Mouse (Mus musculus) forebrain, embryonic 11.5 days (tissue): ENCODE measurements around the gene Tmem119. TPM values are rescaled to one million over a fixed set of nuclear protein-coding genes. Genes with fewer than 3 reads are reported as not detected.
A peak's percentile ranks its signal among the peaks of the same experiment; 100 is the strongest.

Source experiments
- ATAC-seq: fragments of 200-750 bp; cut with Nextera tagmentation; replicated peaks from 2 replicates; pipeline ENCODE4 v1.8.0; 2017; ENCODE audit warnings: moderate TSS enrichment; ENCODE audit not compliant: low FRiP score
- DNase-seq: peaks from one replicate; pipeline ENCODE4 v3.0.0-alpha.2; 2017; ENCODE audit warnings: low spot score
- H3K27ac ChIP-seq: fragments of 300-500 bp; sonication (generic); 2 replicates; pipeline ENCODE4 v1.5.1; 2014; ENCODE audit warnings: low read depth, low read length
- H3K27me3 ChIP-seq: fragments of 300-500 bp; sonication (generic); 2 replicates; pipeline ENCODE4 v1.6.1; 2014; ENCODE audit warnings: mild to moderate bottlenecking, low read length, mixed read lengths; ENCODE audit not compliant: control insufficient read depth, insufficient read depth
- H3K36me3 ChIP-seq: fragments of 300-500 bp; sonication (generic); 2 replicates; pipeline ENCODE4 v1.6.1; 2014; ENCODE audit warnings: mild to moderate bottlenecking, low read length, moderate library complexity, mixed read lengths; ENCODE audit not compliant: control insufficient read depth, insufficient read depth
- H3K4me1 ChIP-seq: fragments of 300-500 bp; sonication (generic); replicated peaks from 2 replicates; pipeline ENCODE4 v1.6.1; 2014; ENCODE audit warnings: low read length, mixed read lengths; ENCODE audit not compliant: control insufficient read depth, insufficient read depth
- H3K4me2 ChIP-seq: fragments of 300-500 bp; sonication (generic); 2 replicates; pipeline ENCODE4 v1.6.1; 2014; ENCODE audit warnings: low read depth, mild to moderate bottlenecking, low read length, moderate library complexity, mixed read lengths; ENCODE audit not compliant: severe bottlenecking
- H3K4me3 ChIP-seq: fragments of 300-500 bp; sonication (generic); 2 replicates; pipeline ENCODE4 v1.5.1; 2014; ENCODE audit warnings: low read depth, low read length
- H3K9ac ChIP-seq: fragments of 300-500 bp; sonication (generic); 2 replicates; pipeline ENCODE4 v1.6.1; 2014; ENCODE audit warnings: low read length
- H3K9me3 ChIP-seq: fragments of 300-500 bp; sonication (generic); 2 replicates; pipeline ENCODE4 v1.6.1; 2016; ENCODE audit warnings: low read length, mixed read lengths; ENCODE audit not compliant: control insufficient read depth
- WGBS: fragments of 180-500 bp; shearing (Covaris S2); extraction: QIAGEN DNeasy Blood & Tissue Kit; methylation state at CpG from one replicate; pipeline ENCODE4 v1.1.7; 2014; 5-methylcytosine and 5-hydroxymethylcytosine counted together
- polyA plus RNA-seq: library from polyadenylated mRNA; unstranded; fragments of >200 nt; fragmentation: Nextera tagmentation; extraction: Ambion mirVana; gene quantifications from 2 replicates; pipeline ENCODE4 v1.2.1, GENCODE M21; 2014

Tmem119 gene
- polyA plus RNA-seq, 1 experiment from 2014 or later: 11.6 TPM

DNA sequence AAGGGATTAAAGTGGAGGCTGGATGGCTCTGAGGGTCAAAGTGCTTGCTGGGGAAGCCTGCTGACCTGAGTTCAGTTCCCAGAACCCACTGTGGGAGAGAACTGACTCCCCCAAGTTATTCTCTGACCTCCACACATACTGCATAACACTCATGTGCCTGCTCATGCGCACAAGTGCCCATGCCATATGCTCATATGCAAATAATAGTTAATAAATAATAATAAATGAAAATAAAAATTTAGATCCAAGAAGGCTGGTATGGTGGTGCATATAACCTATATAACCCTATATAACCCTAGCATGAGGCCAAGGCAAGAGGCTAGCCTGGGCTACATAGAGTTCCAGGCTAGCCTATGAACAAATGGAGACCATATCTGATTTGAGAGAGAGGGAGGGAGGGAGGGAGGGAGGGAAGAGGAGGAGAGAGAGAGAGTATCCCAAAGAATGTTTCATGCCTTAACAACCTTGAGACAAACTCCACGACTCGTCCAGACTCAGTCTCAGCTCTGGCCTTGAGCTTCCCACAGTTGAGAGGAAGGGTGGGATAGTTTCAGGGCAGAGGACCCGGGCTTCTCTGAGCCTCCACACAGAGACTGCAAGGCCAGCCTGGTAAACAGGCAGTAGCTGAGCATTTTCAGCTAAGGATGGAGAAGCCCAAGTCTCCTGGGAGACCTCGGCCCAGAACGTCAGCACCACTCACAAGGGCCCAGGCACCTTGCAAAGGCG, 29.4 kb upstream of the Tmem119 start:
- ATAC-seq (no peak), DNase-seq (no peak)
- Histone ChIP-seq H3K9me3 (no peaks in the 10 kb centered on the region), H3K9ac (no peak overlapping the region), H3K27me3 (no peaks in the 10 kb centered on the region), H3K4me2 (no peak overlapping the region), H3K27ac (no peak overlapping the region), H3K36me3 (no peaks in the 10 kb centered on the region), H3K4me1 (no peaks in the 10 kb centered on the region), H3K4me3 (no peak overlapping the region)
- WGBS: 83% methylated on average over 7 of the region's 7 CpGs

DNA sequence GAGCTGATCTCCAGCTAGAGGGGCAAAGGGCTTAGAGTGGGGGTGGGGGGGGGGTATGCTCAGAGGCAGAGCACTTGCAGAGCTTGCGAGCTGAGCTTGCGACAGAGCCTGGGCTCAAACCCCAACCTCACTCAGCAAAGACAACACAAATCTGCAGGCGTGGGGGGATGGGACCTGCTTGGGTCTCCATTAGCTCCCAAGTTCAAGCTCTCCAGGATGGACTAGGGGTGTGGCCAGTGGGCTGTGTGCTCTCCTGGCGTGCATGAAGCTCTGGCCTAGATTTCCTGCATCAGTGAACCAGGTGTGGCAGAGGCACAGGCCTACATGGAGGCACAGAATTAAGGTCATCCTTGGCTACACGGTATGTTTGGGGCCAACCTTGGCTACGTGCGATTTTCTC, 28.2 kb upstream of the Tmem119 start:
- ATAC-seq: no peak
- H3K36me3 ChIP-seq: no peaks in the 10 kb centered on the region
- H3K27ac ChIP-seq: no peak overlapping the region
- DNase-seq: no peak
- 60% methylated on average over 7 of the region's 7 CpGs for WGBS
- H3K9ac ChIP-seq: no peak overlapping the region
- no peak overlapping the region for H3K4me2 ChIP-seq
- H3K4me1 ChIP-seq: no peaks in the 10 kb centered on the region
- no peak overlapping the region for H3K4me3 ChIP-seq
- no peaks in the 10 kb centered on the region for H3K27me3 ChIP-seq
- no peaks in the 10 kb centered on the region for H3K9me3 ChIP-seq

DNA sequence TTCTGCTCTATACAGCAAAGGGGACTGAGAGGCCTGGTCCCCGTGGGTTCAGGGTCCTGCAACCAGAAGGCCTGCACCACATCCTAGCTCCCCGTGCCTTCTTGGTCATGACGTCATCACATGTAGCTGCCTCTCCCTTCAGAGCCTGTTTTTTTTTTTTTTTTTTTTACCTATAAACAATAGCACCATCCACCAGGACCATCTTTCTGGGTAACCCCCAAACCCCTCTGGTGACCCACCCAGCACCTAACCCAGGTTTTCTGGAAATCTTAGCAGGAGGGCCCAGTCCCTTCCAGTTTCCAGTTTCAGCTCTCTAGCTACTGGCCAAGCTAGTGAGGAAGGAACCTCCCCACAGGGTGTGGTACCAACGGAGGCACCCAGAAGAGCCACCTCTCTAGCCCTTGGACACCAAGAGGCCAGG, 27.7 kb upstream of the Tmem119 start:
- DNase-seq (no peak), ATAC-seq (no peak)
- WGBS: 66% methylated on average over 4 of the region's 4 CpGs
- H3K9ac ChIP-seq: no peak overlapping the region
- no peak overlapping the region for H3K4me3 ChIP-seq
- no peak overlapping the region for H3K4me2 ChIP-seq
- H3K27me3 ChIP-seq: no peaks in the 10 kb centered on the region
- no peaks in the 10 kb centered on the region for H3K4me1 ChIP-seq
- no peaks in the 10 kb centered on the region for H3K9me3 ChIP-seq
- H3K27ac ChIP-seq: no peak overlapping the region
- H3K36me3 ChIP-seq: no peaks in the 10 kb centered on the region

DNA sequence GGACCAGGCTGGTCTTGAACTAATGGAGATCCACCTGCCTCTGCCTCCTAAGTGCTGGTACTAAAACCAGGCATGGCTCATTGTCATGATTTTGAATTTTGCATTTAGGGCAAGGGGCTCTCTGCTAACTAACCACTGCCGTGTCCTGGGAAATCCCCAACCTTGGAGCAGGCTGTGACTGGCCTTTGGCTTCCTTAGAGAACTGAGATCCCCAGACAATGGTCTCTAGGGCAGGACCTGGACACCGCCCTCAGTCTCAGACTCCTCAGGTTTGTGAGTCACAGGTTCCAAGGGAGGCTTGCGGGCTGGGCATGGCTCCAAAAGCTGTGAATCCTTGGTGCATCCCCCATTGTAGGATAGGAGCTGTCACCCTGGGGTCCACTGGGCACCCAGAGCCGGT, 26.3 kb upstream of the Tmem119 start:
- Histone ChIP-seq H3K4me2 (no peak overlapping the region), H3K27ac (no peak overlapping the region), H3K27me3 (no peaks in the 10 kb centered on the region), H3K36me3 (no peaks in the 10 kb centered on the region), H3K9ac (no peak overlapping the region), H3K4me1 (no peaks in the 10 kb centered on the region), H3K4me3 (no peak overlapping the region), H3K9me3 (no peaks in the 10 kb centered on the region)
- ATAC-seq (no peak), DNase-seq (no peak)
- 86% methylated on average over 4 of the region's 4 CpGs for WGBS

DNA sequence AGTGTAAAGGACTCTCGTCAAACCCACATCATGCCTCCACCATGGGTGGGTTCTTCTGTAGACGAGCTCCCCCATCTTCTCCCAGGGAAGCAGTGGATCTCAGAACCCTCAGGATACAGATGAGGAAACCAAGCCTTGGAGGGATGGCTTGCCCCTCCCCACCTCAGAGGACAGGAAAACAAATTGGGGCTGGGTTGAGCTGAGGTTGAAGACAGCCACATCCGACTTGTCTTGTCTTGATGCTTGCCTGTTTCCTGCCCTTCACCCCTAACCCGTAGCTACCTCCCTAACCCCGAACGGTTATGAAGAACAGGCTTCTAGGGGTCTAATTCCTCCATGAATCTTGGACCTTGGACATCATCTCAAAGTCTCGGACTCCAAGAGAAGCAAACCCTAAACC, 25.2 kb upstream of the Tmem119 start:
- H3K4me1 ChIP-seq: no peaks in the 10 kb centered on the region
- no peaks in the 10 kb centered on the region for H3K9me3 ChIP-seq
- no peak for ATAC-seq
- 85% methylated on average over 7 of the region's 7 CpGs for WGBS
- no peak for DNase-seq
- no peaks in the 10 kb centered on the region for H3K27me3 ChIP-seq
- no peaks in the 10 kb centered on the region for H3K36me3 ChIP-seq
- H3K4me3 ChIP-seq: no peak overlapping the region
- no peak overlapping the region for H3K27ac ChIP-seq
- H3K4me2 ChIP-seq: no peak overlapping the region
- H3K9ac ChIP-seq: no peak overlapping the region

DNA sequence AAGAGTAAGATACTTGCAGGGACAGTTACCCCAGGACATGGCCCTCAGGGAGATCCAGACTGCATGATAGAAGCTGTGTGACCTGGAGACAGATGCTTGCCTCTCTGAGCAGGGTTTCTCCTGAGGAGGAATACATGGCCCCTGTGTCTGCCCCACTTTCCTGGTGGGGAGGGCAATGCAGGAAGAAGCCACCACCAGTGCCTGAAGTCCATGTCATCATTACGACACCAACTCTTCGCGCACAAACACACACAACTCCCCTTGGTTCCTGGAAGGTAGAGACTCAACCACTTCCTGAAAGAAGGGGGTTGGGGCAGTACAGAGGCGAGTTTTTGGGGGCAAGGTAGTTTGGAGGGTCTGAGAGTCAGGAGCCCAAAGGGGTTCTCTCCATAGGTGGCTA, 23.9 kb upstream of the Tmem119 start:
- no peaks in the 10 kb centered on the region for H3K9me3 ChIP-seq

DNA sequence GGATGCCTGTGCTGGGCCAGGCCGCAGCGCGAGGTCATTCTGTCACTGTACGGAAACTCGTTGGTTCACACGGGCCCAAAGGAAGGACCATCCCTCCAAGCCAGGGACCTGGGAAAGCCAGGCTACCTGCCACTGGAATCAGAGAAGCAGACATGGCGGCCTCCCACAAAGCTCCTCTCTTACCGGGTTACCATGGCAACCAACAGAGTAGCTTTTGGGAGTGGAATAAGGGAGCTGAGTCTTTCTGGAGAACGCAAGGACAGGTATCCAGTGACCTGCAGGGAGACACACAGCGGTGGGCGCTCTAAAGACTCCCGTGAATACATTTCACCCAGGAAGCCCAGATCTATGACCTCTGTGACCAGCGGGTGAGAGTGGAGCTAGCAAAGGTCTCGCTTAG, 18.3 kb upstream of the Tmem119 start:
- no peak overlapping the region for H3K27ac ChIP-seq
- WGBS: 67% methylated on average over 14 of the region's 14 CpGs
- no peak overlapping the region for H3K9ac ChIP-seq
- H3K4me3 ChIP-seq: no peak overlapping the region
- no peaks in the 10 kb centered on the region for H3K36me3 ChIP-seq
- H3K9me3 ChIP-seq: no peaks in the 10 kb centered on the region
- peaks cover 3% of the 10 kb centered on the region; the same call in 1 of the 2 replicates for H3K4me1 ChIP-seq
- no peak for ATAC-seq
- H3K27me3 ChIP-seq: no peaks in the 10 kb centered on the region
- H3K4me2 ChIP-seq: no peak overlapping the region
- DNase-seq: no peak

More for the DNA sequence above, 23.9 kb upstream of the Tmem119 start:
- Histone ChIP-seq H3K4me3 (no peak overlapping the region), H3K27ac (no peak overlapping the region), H3K27me3 (no peaks in the 10 kb centered on the region), H3K9ac (no peak overlapping the region), H3K4me1 (no peaks in the 10 kb centered on the region), H3K36me3 (no peaks in the 10 kb centered on the region), H3K4me2 (no peak overlapping the region)
- ATAC-seq: no peak
- 85% methylated on average over 4 of the region's 4 CpGs for WGBS
- DNase-seq: no peak

DNA sequence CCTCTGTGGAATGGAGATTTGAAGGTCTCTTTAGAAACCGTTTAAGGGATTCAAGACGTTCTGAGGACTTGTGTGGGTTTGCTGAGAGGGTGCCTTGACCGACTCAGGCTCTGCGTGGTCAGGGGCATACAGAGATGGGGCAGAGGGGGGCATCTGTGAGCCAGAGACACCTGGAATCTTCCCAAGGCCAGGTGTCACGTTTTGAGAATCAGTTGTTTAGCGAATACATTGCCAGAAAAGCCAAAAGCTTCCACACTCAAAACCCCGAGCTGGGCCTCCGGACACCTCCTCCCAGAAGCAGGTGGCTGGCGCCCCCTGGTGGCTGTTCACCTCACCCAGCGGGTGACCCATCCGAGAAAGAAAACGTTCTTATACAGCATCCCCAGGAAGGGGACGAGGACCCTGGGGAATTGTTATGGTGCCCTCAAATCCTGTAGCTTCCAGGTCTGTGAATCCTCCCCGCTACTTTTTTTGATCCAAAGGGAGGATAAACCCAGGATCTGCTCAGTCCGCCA, 15.4 kb upstream of the Tmem119 start:
- DNase-seq (peak; percentile 94), ATAC-seq (no peak)
- H3K4me2 ChIP-seq: no peak overlapping the region
- no peak overlapping the region for H3K27ac ChIP-seq
- H3K36me3 ChIP-seq: no peaks in the 10 kb centered on the region
- 13% methylated on average over 15 of the region's 15 CpGs for WGBS
- H3K4me1 ChIP-seq: peaks cover 3% of the 10 kb centered on the region; the same call in 1 of the 2 replicates
- no peaks in the 10 kb centered on the region for H3K27me3 ChIP-seq
- H3K4me3 ChIP-seq: no peak overlapping the region
- H3K9ac ChIP-seq: peak overlapping the region; percentile 16; the same call in 1 of the 2 replicates
- H3K9me3 ChIP-seq: no peaks in the 10 kb centered on the region; the same call in 1 of the 2 replicates

DNA sequence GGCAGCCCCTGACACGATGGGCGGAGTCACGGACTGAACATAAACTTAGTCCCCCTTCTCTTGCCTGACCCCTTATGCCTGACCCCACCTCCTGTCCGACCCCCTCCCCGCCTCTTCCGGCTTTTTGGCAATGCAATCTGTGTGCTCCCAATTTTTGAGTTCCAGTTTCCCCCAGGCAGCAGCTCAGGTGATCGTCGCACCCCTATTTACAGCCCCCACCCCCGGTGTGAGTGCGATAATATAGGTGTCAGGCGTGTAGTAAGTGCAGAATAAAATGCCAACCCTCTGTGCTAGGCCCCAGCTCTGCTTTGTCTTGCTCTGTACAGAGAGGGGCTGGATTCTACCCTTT, 14.7 kb upstream of the Tmem119 start:
- no peaks in the 10 kb centered on the region for H3K36me3 ChIP-seq
- ATAC-seq: no peak
- no peak overlapping the region for H3K27ac ChIP-seq
- no peak overlapping the region for H3K4me3 ChIP-seq
- no peak for DNase-seq
- peaks cover 3% of the 10 kb centered on the region; the same call in 1 of the 2 replicates for H3K4me1 ChIP-seq
- 53% methylated on average over 11 of the region's 11 CpGs for WGBS
- H3K9me3 ChIP-seq: no peaks in the 10 kb centered on the region; the same call in 1 of the 2 replicates
- no peak overlapping the region for H3K9ac ChIP-seq
- no peaks in the 10 kb centered on the region for H3K27me3 ChIP-seq
- H3K4me2 ChIP-seq: no peak overlapping the region
